Mouse (Mus musculus) MEL (cell line): ENCODE measurements around the gene Banf1. TPM values are rescaled to one million over a fixed set of nuclear protein-coding genes. Genes with fewer than 3 reads are reported as not detected.

Experiments used
- DNase-seq: peaks from one replicate; pipeline ENCODE4 v3.0.0; 2011; ENCODE audit warnings: low read depth, low spot score
- H3K27ac ChIP-seq: 2 replicates; pipeline ENCODE4 v1.5.1; 2012; ENCODE audit warnings: low read depth, mild to moderate bottlenecking, control low read depth, low read length, moderate library complexity; ENCODE audit not compliant: control insufficient read depth
- H3K27me3 ChIP-seq, 2 experiments: fragments of 150-350 bp in 1 of 2; sonication (generic) in 1 of 2; 2 replicates each; pipeline ENCODE4 v1.6.1; 2012; ENCODE audit warnings: low read length in 2 of 2, mild to moderate bottlenecking in 2 of 2, improper control_type of control experiment in 1 of 2, moderate library complexity in 1 of 2; ENCODE audit not compliant: insufficient read depth in 2 of 2, control insufficient read depth in 1 of 2
- H3K36me3 ChIP-seq, 2 experiments: 2 replicates each; pipeline ENCODE4 v1.6.1; 2012 to 2014; ENCODE audit warnings: low read length in 2 of 2, improper control_type of control experiment in 1 of 2, inconsistent platforms in 1 of 2, mild to moderate bottlenecking in 1 of 2; ENCODE audit not compliant: insufficient read depth in 2 of 2, control insufficient read depth in 1 of 2
- H3K4me1 ChIP-seq, 2 experiments: fragments of 150-350 bp in 1 of 2; sonication (generic) in 1 of 2; 2 replicates each; pipeline ENCODE4 v1.6.1; 2012; ENCODE audit warnings: low read length in 2 of 2, improper control_type of control experiment in 1 of 2, mild to moderate bottlenecking in 1 of 2; ENCODE audit not compliant: insufficient read depth in 2 of 2, control insufficient read depth in 1 of 2
- H3K4me3 ChIP-seq, 2 experiments: fragments of 150-350 bp in 1 of 2; sonication (generic) in 1 of 2; 2 replicates each; pipeline ENCODE4 v1.5.1; 2012; ENCODE audit warnings: low read depth in 2 of 2, low read length in 2 of 2, mild to moderate bottlenecking in 2 of 2, moderate library complexity in 2 of 2, control low read depth in 1 of 2, improper control_type of control experiment in 1 of 2; ENCODE audit not compliant: control insufficient read depth in 1 of 2, insufficient read depth in 1 of 2
- H3K79me2 ChIP-seq: 2 replicates; pipeline ENCODE4 v1.6.1; 2012; ENCODE audit warnings: mild to moderate bottlenecking, low read length, moderate library complexity; ENCODE audit not compliant: control insufficient read depth, poor library complexity, insufficient read depth
- H3K9ac ChIP-seq: 2 replicates; pipeline ENCODE4 v1.6.1; 2012; ENCODE audit warnings: low read depth, mild to moderate bottlenecking, control low read depth, low read length, moderate library complexity; ENCODE audit not compliant: control insufficient read depth, poor library complexity, severe bottlenecking
- H3K9me3 ChIP-seq: fragments of 150-350 bp; sonication (generic); replicated peaks from 2 replicates; pipeline ENCODE4 v1.6.1; 2012; ENCODE audit warnings: mild to moderate bottlenecking, low read length, improper control_type of control experiment, moderate library complexity; ENCODE audit not compliant: insufficient read depth
- BHLHE40 ChIP-seq: IDR thresholded peaks from 2 replicates; pipeline ENCODE4 v1.6.1; 2012; ENCODE audit warnings: low read depth, mild to moderate bottlenecking, inconsistent platforms, low read length, improper control_type of control experiment, borderline replicate concordance
- CHD1 ChIP-seq: IDR thresholded peaks from 2 replicates; pipeline ENCODE4 v1.6.1; 2012; ENCODE audit warnings: low read depth, mild to moderate bottlenecking, inconsistent platforms, low read length, improper control_type of control experiment
- CHD2 ChIP-seq: IDR thresholded peaks from 2 replicates; pipeline ENCODE4 v1.6.1; 2011; ENCODE audit warnings: low read length, improper control_type of control experiment
- CTCF ChIP-seq, 3 experiments: IDR thresholded peaks in 2 of 3; conservative IDR thresholded peaks in 1 of 3; 2 replicates each; pipeline ENCODE4 v1.5.1; 2011 to 2012; ENCODE audit warnings: low read length in 3 of 3, low read depth in 2 of 3, mild to moderate bottlenecking in 2 of 3, improper control_type of control experiment in 1 of 3, inconsistent platforms in 1 of 3, mixed read lengths in 1 of 3, moderate library complexity in 1 of 3; ENCODE audit not compliant: control insufficient read depth in 1 of 3, insufficient read depth in 1 of 3, poor library complexity in 1 of 3, severe bottlenecking in 1 of 3
- ETS1 ChIP-seq: IDR thresholded peaks from 2 replicates; pipeline ENCODE4 v1.6.1; 2012; ENCODE audit warnings: low read depth, mild to moderate bottlenecking, inconsistent platforms, low read length, improper control_type of control experiment, moderate library complexity
- GATA1 ChIP-seq: IDR thresholded peaks from 2 replicates; pipeline ENCODE4 v1.6.1; 2011; ENCODE audit warnings: low read depth, low read length, improper control_type of control experiment
- HCFC1 ChIP-seq: IDR thresholded peaks from 2 replicates; pipeline ENCODE4 v1.6.1; 2012; ENCODE audit warnings: low read depth, mild to moderate bottlenecking, inconsistent platforms, low read length, improper control_type of control experiment, moderate library complexity
- JUND ChIP-seq: IDR thresholded peaks from 2 replicates; pipeline ENCODE4 v1.6.1; 2011; ENCODE audit warnings: low read depth, mild to moderate bottlenecking, improper control_type of control experiment, low read length
- MAFK ChIP-seq: IDR thresholded peaks from 2 replicates; pipeline ENCODE4 v1.6.1; 2011; ENCODE audit warnings: low read depth, mild to moderate bottlenecking, low read length, improper control_type of control experiment, borderline replicate concordance
- MEF2A ChIP-seq: IDR thresholded peaks from 2 replicates; pipeline ENCODE4 v1.6.1; 2014; ENCODE audit warnings: low read depth, mild to moderate bottlenecking, inconsistent platforms, low read length, improper control_type of control experiment; ENCODE audit not compliant: poor library complexity, insufficient replicate concordance, severe bottlenecking; ENCODE audit errors: extremely low read depth
- MXI1 ChIP-seq: IDR thresholded peaks from 2 replicates; pipeline ENCODE4 v1.6.1; 2011; ENCODE audit warnings: mild to moderate bottlenecking, low read depth, low read length, improper control_type of control experiment
- MYC ChIP-seq: IDR thresholded peaks from 2 replicates; pipeline ENCODE4 v1.6.1; 2011; ENCODE audit warnings: low read depth, mild to moderate bottlenecking, low read length, improper control_type of control experiment, moderate library complexity
- NELFE ChIP-seq: IDR thresholded peaks from 2 replicates; pipeline ENCODE4 v1.6.1; 2011; ENCODE audit warnings: low read depth, low read length, improper control_type of control experiment
- POLR2AphosphoS5 ChIP-seq: IDR thresholded peaks from 2 replicates; pipeline ENCODE4 v1.6.1; 2012; ENCODE audit warnings: low read depth, borderline replicate concordance, mild to moderate bottlenecking, inconsistent platforms, low read length, moderate library complexity, mixed read lengths
- RAD21 ChIP-seq: IDR thresholded peaks from 2 replicates; pipeline ENCODE4 v1.6.1; 2011; ENCODE audit warnings: mild to moderate bottlenecking, low read depth, low read length, improper control_type of control experiment
- RCOR1 ChIP-seq: IDR thresholded peaks from 2 replicates; pipeline ENCODE4 v1.6.1; 2012; ENCODE audit warnings: low read depth, mild to moderate bottlenecking, inconsistent platforms, low read length, improper control_type of control experiment
- SIN3A ChIP-seq: IDR thresholded peaks from 2 replicates; pipeline ENCODE4 v1.6.1; 2012; ENCODE audit warnings: low read length, improper control_type of control experiment, inconsistent platforms
- SMC3 ChIP-seq: IDR thresholded peaks from 2 replicates; pipeline ENCODE4 v1.6.1; 2011; ENCODE audit warnings: low read depth, low read length, improper control_type of control experiment
- TBP ChIP-seq: IDR thresholded peaks from 2 replicates; pipeline ENCODE4 v1.8.0; 2011; ENCODE audit warnings: low read depth, low read length, improper control_type of control experiment
- USF1 ChIP-seq: IDR thresholded peaks from 2 replicates; pipeline ENCODE4 v1.6.1; 2014; ENCODE audit warnings: low read depth, mild to moderate bottlenecking, inconsistent platforms, low read length, improper control_type of control experiment, moderate library complexity
- USF2 ChIP-seq, 2 experiments: IDR thresholded peaks; 2 replicates each; pipeline ENCODE4 v1.6.1; 2011 to 2012; ENCODE audit warnings: improper control_type of control experiment in 2 of 2, low read length in 2 of 2, borderline replicate concordance in 1 of 2, inconsistent platforms in 1 of 2, low read depth in 1 of 2, mild to moderate bottlenecking in 1 of 2; ENCODE audit not compliant: insufficient read depth in 1 of 2
- ZC3H11A ChIP-seq: IDR thresholded peaks from 2 replicates; pipeline ENCODE4 v1.6.1; 2012; ENCODE audit warnings: low read depth, mild to moderate bottlenecking, inconsistent platforms, low read length, improper control_type of control experiment
- ZKSCAN1 ChIP-seq: IDR thresholded peaks from 2 replicates; pipeline ENCODE4 v1.6.1; 2012; ENCODE audit warnings: low read depth, mild to moderate bottlenecking, inconsistent platforms, low read length, improper control_type of control experiment, moderate library complexity
- ZMIZ1 ChIP-seq: IDR thresholded peaks from 2 replicates; pipeline ENCODE4 v1.6.1; 2012; ENCODE audit warnings: low read depth, mild to moderate bottlenecking, inconsistent platforms, low read length, improper control_type of control experiment, moderate library complexity
- ZNF384 ChIP-seq: IDR thresholded peaks from 2 replicates; pipeline ENCODE4 v1.6.1; 2012; ENCODE audit warnings: low read depth, mild to moderate bottlenecking, inconsistent platforms, low read length, improper control_type of control experiment
- polyA plus RNA-seq, 2 experiments: library from polyadenylated mRNA; stranded (reverse) in 1 of 2; unstranded in 1 of 2; fragments of >175 nt in 1 of 2; fragments of >200 nt in 1 of 2; gene quantifications; 2 replicates each; pipeline versions ENCODE4 v1.2.1 to v1.2.4; 2012; ENCODE audit warnings: low replicate concordance in 2 of 2, low read depth in 1 of 2; ENCODE audit not compliant: insufficient read length in 2 of 2, insufficient read depth in 1 of 2, missing spikeins in 1 of 2
- total RNA-seq: library from RNA; depleted of rRNA; stranded (reverse); fragments of 300-350 nt; gene quantifications from 2 replicates; pipeline ENCODE4 v1.2.3, GENCODE M21; 2012

The Banf1 gene
- total and polyA plus RNA-seq, 3 experiments = 207 to 1,168 (median 644) TPM

- TF ChIP-seq MAFK = no peak
Observed at GRCm38 (mm10) chr19:5337975-5338374, 29.0 kb downstream of the Banf1 start (continued).

GRCm38 (mm10) chr19:5335441-5335840, 31.5 kb downstream of the Banf1 start, which contains the start of gene Catsper1:
Catsper1 (plus strand) TSS chr19:5335741.
- Histone ChIP-seq H3K9ac (no peak within 1 kb of the TSS), H3K79me2 (no peaks in the 10 kb centered on the region), H3K27me3 (no peaks in the 10 kb centered on the region), H3K36me3 (no peaks in the 10 kb centered on the region), H3K4me1 (no peaks in the 10 kb centered on the region), H3K4me3 (no peak within 1 kb of the TSS)
- no peak for DNase-seq
- no peak for TF ChIP-seq USF1
- TF ChIP-seq NELFE = no peak
- TF ChIP-seq ZC3H11A = no peak
- TF ChIP-seq, all 39 proteins: peak for 0
- H3K9me3 ChIP-seq = no peaks in the 10 kb centered on the region
- H3K27ac ChIP-seq = no peak within 1 kb of the TSS

- Histone ChIP-seq H3K36me3 (no peaks in the 10 kb centered on the region), H3K27ac (no peak overlapping the region), H3K79me2 (no peaks in the 10 kb centered on the region), H3K4me3 (no peak overlapping the region), H3K9ac (no peak overlapping the region), H3K27me3 (no peaks in the 10 kb centered on the region), H3K9me3 (no peaks in the 10 kb centered on the region), H3K4me1 (no peaks in the 10 kb centered on the region)
- DNase-seq = no peak
- TF ChIP-seq JUND (no peak), TBP (no peak), ZNF384 (no peak), SIN3A (no peak), ZMIZ1 (no peak), HCFC1 (no peak), MXI1 (no peak), CHD1 (no peak), ZC3H11A (no peak), BHLHE40 (no peak), ETS1 (no peak)
Observed at GRCm38 (mm10) chr19:5334741-5335140, 32.2 kb downstream of the Banf1 start.

- Histone ChIP-seq H3K9me3 (no peaks in the 10 kb centered on the region), H3K4me3 (no peak overlapping the region), H3K27ac (no peak overlapping the region), H3K79me2 (no peaks in the 10 kb centered on the region), H3K27me3 (peaks cover 3% of the 10 kb centered on the region in 2 experiments; a peak in 3 of 4 replicates), H3K9ac (no peak overlapping the region), H3K36me3 (no peaks in the 10 kb centered on the region), H3K4me1 (no peaks in the 10 kb centered on the region)
- no peak for DNase-seq
- no peak for TF ChIP-seq ZKSCAN1
- TF ChIP-seq CTCF (IDR thresholded peaks at IDR 0.05 in 2 of 3, conservative IDR thresholded peaks at IDR 0.05 in 1 of 3; ENCODE audit: control insufficient read depth in 1 of 3, insufficient read depth in 1 of 3, low read depth in 2 of 3, low read length in 3 of 3, poor library complexity in 1 of 3, severe bottlenecking in 1 of 3) = no peak
- TF ChIP-seq CHD1 = no peak
- TF ChIP-seq GATA1 = no peak
- TF ChIP-seq CHD2 = no peak
- no peak for TF ChIP-seq SMC3
- TF ChIP-seq POLR2AphosphoS5 = no peak
- no peak for TF ChIP-seq ZMIZ1
- no peak for TF ChIP-seq USF2 (IDR thresholded peaks at IDR 0.05; ENCODE audit: borderline replicate concordance in 1 of 2, insufficient read depth in 1 of 2, low read depth in 1 of 2, low read length in 2 of 2)
- no peak for TF ChIP-seq JUND
- TF ChIP-seq RAD21 = no peak
- no peak for TF ChIP-seq MEF2A
- TF ChIP-seq BHLHE40 = no peak
- no peak for TF ChIP-seq MYC
- TF ChIP-seq RCOR1 = no peak
- TF ChIP-seq MXI1 = no peak
Observed at GRCm38 (mm10) chr19:5327970-5328369, 39.0 kb downstream of the Banf1 start.
